Mouse (Mus musculus) kidney, adult 2 months (tissue): ENCODE measurements around the gene Ewsr1. TPM values are rescaled to one million over a fixed set of nuclear protein-coding genes. Genes with fewer than 3 reads are reported as not detected.

Experiments
- DNase-seq: peaks from one replicate; pipeline ENCODE4 v3.0.0; 2021
- H3K27ac ChIP-seq: fragments of 200-500 bp; 2 replicates; pipeline ENCODE4 v1.5.1; 2012; ENCODE audit warnings: low read depth, low read length, control low read depth, inconsistent platforms; ENCODE audit not compliant: insufficient read depth
- H3K27me3 ChIP-seq: fragments of 200-500 bp; replicated peaks from 2 replicates; pipeline ENCODE4 v1.6.1; 2012; ENCODE audit warnings: mild to moderate bottlenecking, moderate library complexity, low read length, inconsistent platforms; ENCODE audit not compliant: control insufficient read depth, insufficient read depth
- H3K36me3 ChIP-seq: fragments of 200-500 bp; 2 replicates; pipeline ENCODE4 v1.6.1; 2012; ENCODE audit warnings: mild to moderate bottlenecking, moderate library complexity, low read length, inconsistent platforms; ENCODE audit not compliant: control insufficient read depth, insufficient read depth
- H3K4me1 ChIP-seq: fragments of 200-500 bp; 2 replicates; pipeline ENCODE4 v1.6.1; 2011; ENCODE audit warnings: low read length; ENCODE audit not compliant: control insufficient read depth, insufficient read depth
- H3K4me3 ChIP-seq: fragments of 200-500 bp; 2 replicates; pipeline ENCODE4 v1.5.1; 2011; ENCODE audit warnings: mild to moderate bottlenecking, low read depth, low read length, control low read depth; ENCODE audit not compliant: insufficient read depth
- CTCF ChIP-seq: fragments of 200-500 bp; conservative IDR thresholded peaks from 2 replicates; pipeline ENCODE4 v1.5.1; 2011; ENCODE audit warnings: low read depth, mild to moderate bottlenecking, control low read depth, low read length, moderate library complexity, mixed read lengths; ENCODE audit not compliant: insufficient read depth, insufficient read length
- POLR2A ChIP-seq: fragments of 200-500 bp; IDR thresholded peaks from one replicate; pipeline ENCODE4 v1.6.1; 2011; ENCODE audit warnings: low read depth, low read length, control low read depth
- WGBS: fragments of 180-500 bp; shearing (Covaris S2); methylation state at CpG from one replicate; pipeline ENCODE4 v1.1.7; 2018; 5-methylcytosine and 5-hydroxymethylcytosine counted together
- polyA plus RNA-seq: library from polyadenylated mRNA; depleted of rRNA; stranded (reverse); fragments of >200 nt; gene quantifications from 2 replicates; pipeline ENCODE4 v1.2.3, GENCODE M21; 2012; rRNA removed

Gene Ewsr1
- polyA plus RNA-seq: 204 and 218 TPM in 2 replicates

DNA sequence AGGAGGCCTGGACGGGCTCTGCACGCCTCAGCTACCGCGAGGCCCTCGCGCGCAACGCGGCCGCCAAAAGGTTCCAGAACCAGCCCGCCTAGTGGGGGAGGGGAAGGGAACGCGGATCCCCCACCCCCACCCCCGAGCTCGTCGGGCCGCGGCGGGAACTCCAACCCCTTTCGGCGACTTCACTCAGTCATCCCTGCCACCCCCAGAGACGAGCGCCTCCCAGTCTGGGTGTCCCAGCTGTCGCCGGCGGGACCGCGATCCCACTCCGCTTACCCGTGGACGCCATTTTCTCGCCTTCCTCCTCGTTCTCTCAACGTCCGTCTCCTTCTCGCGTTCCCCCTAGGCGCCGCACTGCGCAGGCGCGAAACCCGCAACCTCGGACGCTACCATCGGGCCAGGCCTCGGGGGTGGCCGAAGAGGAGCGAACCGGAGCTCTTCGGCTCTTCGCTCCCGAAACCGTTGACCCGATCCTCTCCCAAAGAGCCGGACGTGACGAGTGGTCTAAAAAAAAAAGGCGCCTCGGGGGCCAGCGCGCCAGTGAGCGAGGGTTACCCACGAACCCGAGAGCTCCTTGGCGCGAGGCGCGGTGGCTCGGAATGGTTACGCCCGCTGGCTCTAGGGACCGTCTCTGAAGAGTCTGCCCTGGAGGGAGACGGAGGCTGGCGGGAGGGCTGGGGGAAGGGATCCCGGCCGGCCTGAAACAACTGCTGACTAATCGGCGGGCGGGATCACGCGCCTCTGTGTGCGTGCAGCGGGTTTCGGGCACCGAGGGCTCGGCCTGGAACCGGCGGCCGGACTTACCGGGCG is at the start of gene Ewsr1, which contains the start of gene Rhbdd3:
Gene Ewsr1 (minus strand): TSS at position 531 of the 807 bp plus-strand sequence.
Gene Rhbdd3 (plus strand): TSS at position 191 of the 807 bp plus-strand sequence.
- TF ChIP-seq POLR2A (peak; percentile 53), CTCF (no peak)
- H3K4me3 ChIP-seq: peak within 1 kb of the TSS; percentile 70
- peaks cover 7% of the 10 kb centered on the region; the same call in 1 of the 2 replicates for H3K4me1 ChIP-seq
- WGBS: under 1% methylated on average over 92 of the region's 92 CpGs
- H3K27me3 ChIP-seq: no peaks in the 10 kb centered on the region
- peak within 1 kb of the TSS; percentile 99 for H3K27ac ChIP-seq
- peak; percentile 98 for DNase-seq
- no peaks in the 10 kb centered on the region for H3K36me3 ChIP-seq

DNA sequence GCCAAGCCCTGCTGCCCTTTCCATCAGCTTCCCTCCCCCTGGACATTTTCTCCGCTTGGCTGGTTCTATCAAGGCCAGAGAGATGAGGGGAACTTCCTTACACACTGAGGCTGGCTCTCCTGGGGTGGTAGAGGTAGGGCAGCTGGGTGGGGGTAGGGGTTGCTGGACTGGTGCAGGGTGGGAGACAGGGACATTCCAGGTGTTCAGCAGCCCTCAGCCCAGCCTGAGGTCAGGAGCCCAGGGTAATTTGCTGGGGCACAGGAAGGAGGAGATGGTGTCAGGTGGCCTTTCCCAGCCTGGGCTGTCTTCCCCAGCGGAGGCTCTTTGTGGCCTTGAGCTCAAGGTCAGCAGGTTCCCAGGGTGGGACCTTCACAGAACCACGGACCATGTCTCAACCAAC is 46.5 kb upstream of the Ewsr1 start:
- DNase-seq: peak; percentile 30
- H3K27ac ChIP-seq: no peak overlapping the region
- 70% methylated on average over 3 of the region's 3 CpGs for WGBS
- H3K4me1 ChIP-seq: peaks cover 10% of the 10 kb centered on the region; the same call in 1 of the 2 replicates
- H3K36me3 ChIP-seq: no peaks in the 10 kb centered on the region
- no peaks in the 10 kb centered on the region for H3K27me3 ChIP-seq
- TF ChIP-seq CTCF: no peak
- TF ChIP-seq POLR2A: no peak
- no peak overlapping the region for H3K4me3 ChIP-seq

DNA sequence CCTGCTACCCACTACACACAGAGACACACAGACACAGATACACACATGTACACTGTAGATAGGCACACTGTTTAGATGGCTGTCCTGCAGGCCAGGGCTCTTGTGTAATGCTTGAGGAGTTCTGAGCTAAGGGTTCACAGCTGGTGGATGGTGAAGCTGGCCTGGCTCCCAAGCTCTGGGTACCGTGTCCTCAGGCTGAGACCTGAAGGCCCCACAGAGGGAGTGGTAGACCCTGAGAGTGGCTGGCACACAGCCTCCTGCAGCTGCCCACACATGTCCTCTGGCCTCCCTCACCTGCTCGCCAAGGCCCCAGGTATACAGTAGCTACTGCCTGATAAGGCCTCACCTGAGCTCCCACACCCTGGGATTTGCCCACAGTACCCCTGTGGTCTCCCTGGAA is 42.9 kb upstream of the Ewsr1 start:
- Histone ChIP-seq H3K27me3 (no peaks in the 10 kb centered on the region), H3K4me1 (no peaks in the 10 kb centered on the region), H3K27ac (no peak overlapping the region), H3K4me3 (no peak overlapping the region), H3K36me3 (no peaks in the 10 kb centered on the region)
- DNase-seq: no peak
- TF ChIP-seq CTCF (no peak), POLR2A (no peak)
- 84% methylated on average over 2 of the region's 2 CpGs for WGBS

DNA sequence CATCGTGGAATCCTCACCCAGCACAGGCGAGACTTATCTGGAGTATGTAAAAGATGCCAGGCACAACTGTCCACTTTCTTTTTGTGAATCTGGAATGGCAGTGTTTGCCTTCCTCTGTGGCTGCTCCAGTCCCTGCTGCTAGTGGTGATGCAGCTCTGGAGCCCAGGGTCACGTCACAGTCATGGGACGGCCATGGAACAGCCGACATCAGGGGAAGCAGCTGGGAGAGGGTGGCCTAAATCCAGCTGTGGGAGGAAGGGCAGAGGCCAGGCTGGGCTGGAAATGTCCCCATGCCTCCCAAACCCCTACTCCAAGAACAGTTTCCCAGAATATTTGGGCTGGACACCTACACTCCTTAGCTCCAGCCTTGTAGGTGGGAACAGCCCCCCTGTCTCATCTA is 42.2 kb upstream of the Ewsr1 start:
- WGBS: 65% methylated on average over 5 of the region's 5 CpGs
- no peak for TF ChIP-seq CTCF
- TF ChIP-seq POLR2A: no peak
- DNase-seq: peak; percentile 44
- no peaks in the 10 kb centered on the region for H3K36me3 ChIP-seq
- H3K27ac ChIP-seq: peak overlapping the region; percentile 44
- no peaks in the 10 kb centered on the region for H3K4me1 ChIP-seq
- no peaks in the 10 kb centered on the region for H3K27me3 ChIP-seq
- H3K4me3 ChIP-seq: no peak overlapping the region

DNA sequence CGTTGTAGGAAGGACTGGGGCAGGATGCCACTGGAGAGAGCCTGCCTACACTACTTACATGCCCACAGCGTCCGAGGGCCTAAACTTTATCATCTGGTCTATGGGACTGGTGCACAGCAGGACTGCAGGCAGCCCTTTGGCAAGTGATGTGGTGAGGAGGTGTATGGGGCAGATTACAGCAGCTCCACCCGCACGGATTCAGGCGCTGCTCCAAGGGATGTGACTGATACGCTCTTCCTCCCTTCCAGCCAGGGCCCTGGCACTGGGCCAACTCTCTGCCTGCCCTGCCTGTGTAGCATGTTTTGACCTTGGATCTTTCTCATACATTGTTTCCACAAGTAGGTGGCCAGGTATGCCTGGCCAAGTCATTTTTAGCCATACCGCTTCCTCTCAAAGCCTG is 41.6 kb upstream of the Ewsr1 start:
- no peak for TF ChIP-seq CTCF
- TF ChIP-seq POLR2A: no peak
- H3K27me3 ChIP-seq: no peaks in the 10 kb centered on the region
- H3K4me1 ChIP-seq: no peaks in the 10 kb centered on the region
- no peak overlapping the region for H3K4me3 ChIP-seq
- WGBS: 33% methylated on average over 8 of the region's 8 CpGs
- DNase-seq: peak; percentile 84
- no peaks in the 10 kb centered on the region for H3K36me3 ChIP-seq
- peak overlapping the region; percentile 44 for H3K27ac ChIP-seq

DNA sequence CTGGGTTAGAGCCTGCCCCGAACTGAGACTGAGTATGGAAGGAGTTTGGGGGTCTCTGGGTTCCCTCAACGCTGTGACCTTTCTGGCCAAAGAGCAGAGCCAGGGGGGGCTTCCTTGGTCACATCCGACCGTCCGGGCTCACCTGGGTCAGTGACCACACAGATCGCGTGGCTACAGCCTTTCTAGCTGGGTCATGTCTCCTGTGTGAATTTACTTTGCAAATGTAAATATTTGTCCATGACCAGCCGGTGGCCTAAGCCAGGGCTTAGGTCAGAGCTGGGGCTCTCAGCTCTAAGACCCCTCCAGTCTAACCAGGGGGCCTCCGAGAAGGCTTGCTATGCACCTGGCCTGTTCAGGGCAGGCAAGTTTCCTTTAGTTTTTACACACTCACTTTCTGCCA is 40.3 kb upstream of the Ewsr1 start:
- TF ChIP-seq POLR2A (no peak), CTCF (no peak)
- H3K27ac ChIP-seq: no peak overlapping the region
- 85% methylated on average over 9 of the region's 9 CpGs for WGBS

DNA sequence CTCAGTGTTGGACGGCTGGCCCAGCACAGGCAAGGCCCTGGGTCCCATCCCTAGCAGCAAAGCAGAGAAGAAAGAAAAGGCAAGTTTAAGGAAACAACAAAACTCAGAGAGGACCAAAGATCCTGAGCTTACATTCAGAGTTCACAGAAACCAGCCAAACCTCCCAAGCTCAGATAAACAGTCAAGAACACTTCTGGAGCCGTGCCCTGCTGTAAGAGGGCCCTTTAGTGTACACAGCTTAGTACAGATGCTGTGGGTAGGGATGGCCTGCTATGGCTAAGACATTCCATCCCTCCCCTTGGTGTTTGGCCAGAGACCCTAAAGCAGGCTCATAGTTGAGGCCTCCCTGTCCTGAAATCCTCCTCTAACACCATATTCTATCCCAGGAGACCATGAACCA is 39.6 kb upstream of the Ewsr1 start:
- Histone ChIP-seq H3K27ac (no peak overlapping the region), H3K4me3 (no peak overlapping the region), H3K27me3 (no peaks in the 10 kb centered on the region), H3K4me1 (no peaks in the 10 kb centered on the region), H3K36me3 (no peaks in the 10 kb centered on the region)
- TF ChIP-seq CTCF (no peak), POLR2A (no peak)
- 97% methylated on average over 2 of the region's 2 CpGs for WGBS
- no peak for DNase-seq

More for the DNA sequence above, 40.3 kb upstream of the Ewsr1 start:
- no peaks in the 10 kb centered on the region for H3K4me1 ChIP-seq
- no peak for DNase-seq
- H3K36me3 ChIP-seq: no peaks in the 10 kb centered on the region
- H3K4me3 ChIP-seq: no peak overlapping the region
- no peaks in the 10 kb centered on the region for H3K27me3 ChIP-seq

DNA sequence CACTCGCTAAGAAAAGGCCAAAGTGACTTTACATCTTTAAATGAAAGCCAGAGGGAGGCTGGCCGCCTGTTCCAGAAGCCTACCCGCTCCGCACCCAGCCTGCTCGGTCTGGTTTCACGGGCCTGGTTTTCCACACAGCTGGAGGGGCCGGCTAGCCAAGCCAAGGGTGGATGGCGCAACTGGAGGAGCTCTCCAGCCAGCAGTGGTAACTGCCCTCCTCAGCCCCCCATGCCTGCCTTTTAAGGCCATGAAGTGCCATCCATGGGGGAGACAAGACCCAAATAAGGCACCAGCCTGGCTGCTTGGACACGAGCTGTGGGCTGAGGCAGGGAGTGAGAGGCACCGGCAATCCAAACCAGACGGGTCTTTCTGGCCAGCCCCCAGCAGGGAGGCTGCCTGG is 36.8 kb upstream of the Ewsr1 start:
- H3K4me1 ChIP-seq: no peaks in the 10 kb centered on the region
- no peak overlapping the region for H3K27ac ChIP-seq
- DNase-seq: peak; percentile 60
- no peak overlapping the region for H3K4me3 ChIP-seq
- no peak for TF ChIP-seq CTCF
- TF ChIP-seq POLR2A: no peak
- no peaks in the 10 kb centered on the region for H3K27me3 ChIP-seq
- H3K36me3 ChIP-seq: no peaks in the 10 kb centered on the region
- 71% methylated on average over 11 of the region's 11 CpGs for WGBS
